Mouse (Mus musculus) ES-E14 (cell line): ENCODE results near the gene Pld4. TPM values are rescaled to one million over a fixed set of nuclear protein-coding genes. Genes with fewer than 3 reads are reported as not detected.

Experiments used
- DNase-seq: peaks from one replicate; pipeline ENCODE4 v3.0.0-alpha.2; 2013; ENCODE audit warnings: low read depth, low spot score
- H3K27ac ChIP-seq: 2 replicates; pipeline ENCODE4 v1.5.1; 2012; ENCODE audit warnings: low read depth, mild to moderate bottlenecking, low read length, moderate library complexity, mixed read lengths; ENCODE audit not compliant: poor library complexity, insufficient read depth, severe bottlenecking
- H3K36me3 ChIP-seq: 2 replicates; pipeline ENCODE4 v1.6.1; 2012; ENCODE audit warnings: mild to moderate bottlenecking, low read length, moderate library complexity, mixed read lengths; ENCODE audit not compliant: control insufficient read depth, poor library complexity, insufficient read depth, severe bottlenecking
- H3K4me1 ChIP-seq, 2 experiments: fragments of 150-350 bp in 1 of 2; sonication (generic) in 1 of 2; 2 replicates each; pipeline ENCODE4 v1.6.1; 2012; ENCODE audit warnings: low read length in 2 of 2, mild to moderate bottlenecking in 1 of 2, mixed read lengths in 1 of 2; ENCODE audit not compliant: control insufficient read depth in 2 of 2, insufficient read depth in 2 of 2, poor library complexity in 1 of 2
- H3K4me3 ChIP-seq, 2 experiments: fragments of 150-350 bp in 1 of 2; sonication (generic) in 1 of 2; 2 replicates each; pipeline ENCODE4 v1.5.1; 2012; ENCODE audit warnings: low read length in 2 of 2, low read depth in 1 of 2, mild to moderate bottlenecking in 1 of 2, mixed read lengths in 1 of 2; ENCODE audit not compliant: insufficient read depth in 1 of 2, poor library complexity in 1 of 2, severe bottlenecking in 1 of 2
- H3K9ac ChIP-seq: 2 replicates; pipeline ENCODE4 v1.6.1; 2012; ENCODE audit warnings: low read depth, mild to moderate bottlenecking, low read length, mixed read lengths; ENCODE audit not compliant: poor library complexity, insufficient read depth, severe bottlenecking
- H3K9me3 ChIP-seq: fragments of 150-350 bp; sonication (generic); 2 replicates; pipeline ENCODE4 v1.6.1; 2012; ENCODE audit warnings: low read depth, mild to moderate bottlenecking, low read length; ENCODE audit not compliant: control insufficient read depth, insufficient read depth
- CHD2 ChIP-seq: IDR thresholded peaks from 2 replicates; pipeline ENCODE4 v1.6.1; 2014; ENCODE audit warnings: mild to moderate bottlenecking, low read depth, low read length, inconsistent platforms
- HCFC1 ChIP-seq: IDR thresholded peaks from 2 replicates; pipeline ENCODE4 v1.6.1; 2012; ENCODE audit warnings: low read length, inconsistent platforms, borderline replicate concordance; ENCODE audit not compliant: insufficient read depth
- MAFK ChIP-seq: IDR thresholded peaks from 2 replicates; pipeline ENCODE4 v1.6.1; 2014; ENCODE audit warnings: mild to moderate bottlenecking, low read depth, low read length, inconsistent platforms; ENCODE audit not compliant: insufficient read depth
- ZC3H11A ChIP-seq: IDR thresholded peaks from 2 replicates; pipeline ENCODE4 v1.6.1; 2012; ENCODE audit warnings: low read depth, mild to moderate bottlenecking, inconsistent platforms, low read length, borderline replicate concordance
- ZNF384 ChIP-seq: IDR thresholded peaks from 2 replicates; pipeline ENCODE4 v1.6.1; 2012; ENCODE audit warnings: low read depth, low read length, inconsistent platforms
- in situ Hi-C, 2 experiments: fragments of 600-800 bp; cut with MboI; formaldehyde crosslinking; loops; one replicate each; pipeline ENCODE4 v1.15.1; 2025; ENCODE audit warnings: low sequenced_read_pairs in 2 of 2, inconsistent platforms in 1 of 2; ENCODE audit not compliant: unreplicated experiment in 2 of 2
- total RNA-seq: library from RNA; depleted of rRNA; stranded (reverse); fragments of 300-350 nt; gene quantifications from 2 replicates; pipeline ENCODE4 v1.2.3, GENCODE M21; 2012

Gene Pld4
- total RNA-seq, 1 experiment, result 2.4 TPM

- H3K9me3 ChIP-seq, result no peaks in the 10 kb centered on the region
- DNase-seq, result no peak
- H3K4me3 ChIP-seq, result peak within 1 kb of the TSS; percentile 79 to 82
- no peaks in the 10 kb centered on the region for H3K36me3 ChIP-seq
- TF ChIP-seq CHD2 (no peak), ZNF384 (no peak)
- peaks cover 0 to 21% of the 10 kb centered on the region in 2 experiments; a peak in 3 of 4 replicates for H3K4me1 ChIP-seq
- in situ Hi-C loops, result no loop called here
- H3K9ac ChIP-seq, result peak within 1 kb of the TSS; percentile 66
- H3K27ac ChIP-seq, result no peak within 1 kb of the TSS
Measured at GRCm38 (mm10) chr12:112801864-112802846, 41.7 kb downstream of the Pld4 start, which contains the start of gene Ahnak2. TSS of gene Ahnak2 (minus strand) at chr12:112802657.

GRCm38 (mm10) chr12:112802917-112803316, 42.5 kb downstream of the Pld4 start:
- no peaks in the 10 kb centered on the region for H3K9me3 ChIP-seq
- peaks cover 0 to 14% of the 10 kb centered on the region in 2 experiments; a peak in 3 of 4 replicates for H3K4me1 ChIP-seq
- no peaks in the 10 kb centered on the region for H3K36me3 ChIP-seq
- no peak for TF ChIP-seq ZNF384
- no peak for TF ChIP-seq HCFC1
- no peak for TF ChIP-seq MAFK
- TF ChIP-seq ZC3H11A, result no peak
- no peak for TF ChIP-seq CHD2
- no peak for DNase-seq
- in situ Hi-C loops, result no loop called here
- no peak overlapping the region for H3K4me3 ChIP-seq
- H3K9ac ChIP-seq, result no peak overlapping the region
- H3K27ac ChIP-seq, result no peak overlapping the region

GRCm38 (mm10) chr12:112804046-112804445, 43.6 kb downstream of the Pld4 start:
- no peaks in the 10 kb centered on the region for H3K36me3 ChIP-seq
- no peak overlapping the region for H3K4me3 ChIP-seq
- no peak overlapping the region for H3K9ac ChIP-seq
- H3K4me1 ChIP-seq, result peaks cover 0 to 12% of the 10 kb centered on the region in 2 experiments; a peak in 3 of 4 replicates
- no peak for DNase-seq
- no peak overlapping the region for H3K27ac ChIP-seq
- TF ChIP-seq ZNF384 (no peak), MAFK (no peak), HCFC1 (no peak), ZC3H11A (no peak), CHD2 (no peak)
- in situ Hi-C loops, result no loop called here
- H3K9me3 ChIP-seq, result no peaks in the 10 kb centered on the region

- in situ Hi-C loops, result no loop called here
- peaks cover 0 to 11% of the 10 kb centered on the region in 2 experiments; a peak in 2 of 4 replicates for H3K4me1 ChIP-seq
- no peak overlapping the region for H3K27ac ChIP-seq
- no peak for DNase-seq
- TF ChIP-seq HCFC1, result no peak
- TF ChIP-seq ZC3H11A, result no peak
- no peak for TF ChIP-seq MAFK
- TF ChIP-seq CHD2, result no peak
- TF ChIP-seq ZNF384, result no peak
- H3K9me3 ChIP-seq, result no peaks in the 10 kb centered on the region
- H3K36me3 ChIP-seq, result no peaks in the 10 kb centered on the region
- H3K9ac ChIP-seq, result no peak overlapping the region
- H3K4me3 ChIP-seq, result no peak overlapping the region
Measured at GRCm38 (mm10) chr12:112806044-112806443, 45.6 kb downstream of the Pld4 start.
